Mouse (Mus musculus) gastrocnemius, adult 8-10 months (tissue): Measurements from ENCODE around the gene Wnt8b. TPM values are rescaled to one million over a fixed set of nuclear protein-coding genes. Genes with fewer than 3 reads are reported as not detected.
A peak's percentile ranks its signal among the peaks of the same experiment; 100 is the strongest.
"Not testable (repeated sequence)": the region's sequence is repeated elsewhere in the genome, so short reads cannot be mapped to it uniquely, and the experiment has no call there.

Source experiments
- DNase-seq, 2 experiments: peaks; one replicate each; pipeline ENCODE4 v3.0.0; 2022; ENCODE audit warnings: low spot score in 2 of 2
- total RNA-seq, 4 experiments: library from RNA; stranded (reverse); gene quantifications; 2 replicates each; pipeline ENCODE4 v1.2.4; 2022

The Wnt8b gene
- not detected for total RNA-seq

GRCm38 (mm10) chr19:44493128-44493527, at the start of gene Wnt8b:
Wnt8b (plus strand) TSS chr19:44493472.
- no peak for DNase-seq

DNA sequence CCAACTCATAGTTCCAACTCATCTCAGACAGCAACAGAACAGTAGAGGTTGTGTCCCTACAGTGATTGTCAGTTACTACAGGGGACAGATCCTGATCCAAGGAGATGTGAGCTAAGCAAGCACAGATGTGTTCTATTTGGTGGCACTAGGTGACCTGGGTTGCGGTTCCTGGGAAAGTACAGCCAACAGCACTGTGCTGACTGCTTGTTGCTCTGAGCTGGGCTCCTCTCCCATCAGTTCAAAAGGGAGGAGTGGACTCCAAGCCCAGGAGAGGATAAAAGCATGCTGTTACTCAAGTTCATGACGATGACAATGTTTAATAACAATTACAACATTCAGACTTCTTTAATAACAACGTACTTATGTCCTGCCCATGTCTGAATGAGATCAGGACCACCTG, 47.5 kb upstream of the Wnt8b start:
- no peak for DNase-seq

- no peak for DNase-seq
These were observed 45.3 kb upstream of the Wnt8b start for GRCm38 (mm10) chr19:44447927-44448326.

- no peak for DNase-seq
These were observed 38.4 kb upstream of the Wnt8b start for GRCm38 (mm10) chr19:44454862-44455261.

DNA sequence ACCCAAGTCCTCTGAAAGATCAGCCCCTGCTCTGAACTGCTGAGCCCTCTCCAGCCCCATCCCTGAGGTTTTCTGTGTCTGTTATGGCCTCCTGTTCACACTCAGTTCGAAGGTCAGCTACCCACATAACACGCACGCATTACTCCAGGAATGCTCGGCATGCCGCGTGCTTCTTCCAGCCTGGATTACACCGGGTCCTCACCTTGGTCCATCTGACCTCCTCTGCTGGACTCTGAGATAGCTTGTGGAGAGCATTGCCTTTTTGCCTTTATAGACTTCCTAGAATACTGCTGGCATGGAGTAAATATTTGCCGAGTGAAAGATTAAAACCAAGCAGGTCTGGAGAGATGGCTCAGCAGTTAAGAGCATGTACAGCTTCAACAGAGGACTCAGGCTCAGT, 37.9 kb upstream of the Wnt8b start:
- DNase-seq = no peak

GRCm38 (mm10) chr19:44457359-44458055, 35.8 kb upstream of the Wnt8b start:
- no peak for DNase-seq

- peak; percentile 59 to 69 for DNase-seq
These were observed 34.6 kb upstream of the Wnt8b start for GRCm38 (mm10) chr19:44458696-44459095.

DNA sequence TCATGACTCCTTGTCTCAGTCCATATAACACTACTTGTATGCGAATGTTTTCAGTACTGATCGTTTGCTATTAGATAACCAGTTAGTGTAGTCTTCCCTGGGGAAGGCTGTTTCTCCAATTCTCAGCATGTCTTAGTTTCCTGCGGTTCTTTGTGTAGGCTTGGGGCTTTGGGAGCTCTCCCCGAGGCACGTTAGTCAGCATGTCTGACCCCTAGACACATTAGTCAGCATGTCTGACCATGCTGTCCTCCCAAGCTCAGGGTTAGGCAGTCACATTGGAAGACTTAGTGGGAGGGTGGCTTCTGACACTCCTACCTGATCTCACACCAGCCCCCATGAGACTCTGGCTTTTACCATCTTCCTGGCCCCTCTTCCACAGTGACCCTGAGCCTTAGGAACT, 32.8 kb upstream of the Wnt8b start:
- DNase-seq = no peak

GRCm38 (mm10) chr19:44461500-44461899, 31.8 kb upstream of the Wnt8b start:
- DNase-seq = no peak

- no peak for DNase-seq
These were observed 31.1 kb upstream of the Wnt8b start for GRCm38 (mm10) chr19:44462141-44462540.

DNA sequence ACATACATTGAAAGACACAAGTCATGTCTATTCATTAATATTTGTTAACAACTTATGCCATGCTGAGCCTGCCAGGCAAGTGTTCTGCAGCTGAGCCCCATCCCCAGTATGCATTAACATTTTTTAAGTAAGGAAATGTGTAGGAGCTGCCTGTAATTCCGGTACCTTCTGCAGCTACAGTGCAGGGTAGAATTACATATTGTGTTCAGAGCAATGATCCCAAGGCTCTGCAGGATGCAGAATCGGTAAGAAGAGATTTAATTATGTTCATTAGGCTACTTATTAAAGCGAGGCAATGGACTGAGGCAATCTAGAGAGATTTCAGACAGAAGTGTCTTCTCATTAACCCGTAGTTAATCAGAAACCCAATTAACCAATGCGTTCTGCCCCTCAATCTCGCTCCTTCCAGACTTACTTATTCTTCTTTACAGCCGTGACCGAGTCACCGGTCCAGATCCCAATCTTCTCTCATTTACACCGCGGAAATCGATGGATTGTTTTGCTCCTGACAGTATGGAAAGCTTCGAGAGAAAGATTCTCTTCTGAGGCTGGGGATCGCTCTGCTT, 27.2 kb upstream of the Wnt8b start:
- DNase-seq = not testable (repeated sequence)

- DNase-seq = peak; percentile 85 to 89
These were observed 19.1 kb upstream of the Wnt8b start for GRCm38 (mm10) chr19:44474158-44474557.

GRCm38 (mm10) chr19:44475268-44475667, 18.0 kb upstream of the Wnt8b start:
- DNase-seq = no peak

DNA sequence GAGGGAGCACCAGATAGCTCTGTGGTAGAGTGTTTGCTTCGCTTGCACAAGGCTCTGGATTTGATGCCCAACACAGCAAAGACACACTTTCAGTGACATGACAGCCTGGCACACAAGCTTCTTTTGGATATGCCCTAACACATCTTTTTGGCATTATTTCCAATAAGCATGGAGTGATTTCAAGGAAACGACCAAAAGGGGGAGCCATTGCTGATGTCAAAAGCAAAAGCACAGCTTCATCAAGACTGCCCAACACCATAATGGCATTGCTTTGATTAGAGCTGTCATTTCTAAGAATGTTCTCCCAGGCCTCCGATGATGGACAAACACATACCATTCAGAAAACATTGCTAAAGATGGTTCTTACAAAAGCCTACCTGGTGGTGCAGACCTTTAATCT, 16.7 kb upstream of the Wnt8b start:
- DNase-seq = no peak

- DNase-seq = peak in 1 of 2 experiments; percentile 31
These were observed 6.0 kb upstream of the Wnt8b start for GRCm38 (mm10) chr19:44487266-44487665.

DNA sequence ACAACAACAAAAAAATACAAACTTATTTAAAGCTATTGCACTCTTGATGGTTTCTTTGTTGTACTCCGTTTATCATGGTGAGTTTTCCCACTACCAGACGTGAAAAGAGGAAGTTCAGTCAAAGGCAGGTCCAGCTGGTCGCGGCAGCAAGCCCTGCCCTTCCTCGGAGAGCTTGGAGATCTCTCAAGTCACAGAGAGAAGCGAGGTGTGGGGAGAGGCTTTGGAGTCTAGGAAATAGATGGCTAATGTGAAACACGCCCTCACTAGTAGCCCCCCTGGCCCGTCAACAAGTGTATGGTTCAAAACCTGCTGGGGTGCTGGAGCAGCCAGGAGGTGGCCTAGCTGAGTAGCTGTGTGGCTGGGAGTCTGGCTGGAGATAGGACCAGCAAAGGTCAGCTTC, 3.2 kb downstream of the Wnt8b start:
- DNase-seq = no peak

DNA sequence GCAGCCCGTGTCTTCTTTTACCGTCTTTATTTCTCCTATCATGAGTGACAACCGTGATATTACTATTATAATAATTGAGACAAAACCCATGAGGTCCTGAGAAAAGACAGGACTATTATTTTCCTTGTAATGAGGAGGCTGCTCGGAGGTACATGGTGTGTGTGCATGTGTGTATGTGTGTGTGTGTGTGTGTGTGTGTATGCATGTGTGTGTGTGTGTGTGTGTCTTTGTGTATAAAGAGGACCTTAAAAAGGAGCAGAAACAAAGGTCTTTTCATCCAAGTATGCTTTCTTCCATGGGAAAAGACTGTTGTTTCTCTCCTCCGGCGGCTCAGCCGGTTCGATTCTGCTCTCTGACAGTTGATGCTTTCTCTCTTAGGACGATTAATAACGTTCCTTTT, 3.7 kb downstream of the Wnt8b start:
- DNase-seq = no peak

- DNase-seq = no peak
These were observed 5.7 kb downstream of the Wnt8b start for GRCm38 (mm10) chr19:44498936-44499335.

DNA sequence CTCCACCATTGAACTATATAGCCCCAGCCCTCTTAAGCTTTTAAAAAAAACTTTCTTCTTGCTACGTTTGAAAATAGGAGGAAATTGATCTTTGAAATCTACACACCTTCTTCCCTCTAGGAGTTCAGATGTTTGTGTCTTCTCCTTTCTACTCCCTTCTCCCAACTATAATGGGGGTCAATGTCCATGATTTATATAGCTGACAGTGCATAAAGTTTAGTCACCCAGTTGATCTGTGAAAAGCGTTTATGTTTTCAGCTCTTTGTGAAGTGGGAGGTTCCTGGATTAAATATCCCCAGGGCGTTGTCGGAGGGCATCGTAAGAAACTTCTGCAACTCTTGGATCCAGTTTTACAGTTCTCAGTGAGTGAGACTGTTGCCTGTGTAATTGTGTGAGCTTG, 7.0 kb downstream of the Wnt8b start:
- DNase-seq = no peak

GRCm38 (mm10) chr19:44501925-44502324, 8.7 kb downstream of the Wnt8b start:
- DNase-seq = no peak

DNA sequence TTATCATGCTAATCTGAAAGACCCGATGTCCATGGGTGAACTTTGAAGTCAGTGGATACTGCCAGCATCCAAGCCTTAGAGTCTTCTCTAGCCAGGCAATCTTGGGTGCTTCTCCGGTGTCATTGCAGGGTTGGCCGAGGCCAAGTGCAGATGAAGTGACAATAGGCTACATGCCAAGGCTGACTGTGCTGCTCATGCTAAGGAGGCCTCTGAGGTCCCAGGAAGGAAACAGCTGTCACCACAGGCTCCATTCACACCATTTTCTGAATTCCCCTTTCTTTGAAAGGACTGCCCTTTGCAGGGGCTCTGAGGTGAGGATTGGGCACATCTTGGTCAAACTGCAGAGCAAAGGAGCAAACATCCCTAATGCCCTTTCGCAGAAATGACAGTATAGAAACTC, 9.5 kb downstream of the Wnt8b start:
- peak in 1 of 2 experiments; percentile 21 for DNase-seq

DNA sequence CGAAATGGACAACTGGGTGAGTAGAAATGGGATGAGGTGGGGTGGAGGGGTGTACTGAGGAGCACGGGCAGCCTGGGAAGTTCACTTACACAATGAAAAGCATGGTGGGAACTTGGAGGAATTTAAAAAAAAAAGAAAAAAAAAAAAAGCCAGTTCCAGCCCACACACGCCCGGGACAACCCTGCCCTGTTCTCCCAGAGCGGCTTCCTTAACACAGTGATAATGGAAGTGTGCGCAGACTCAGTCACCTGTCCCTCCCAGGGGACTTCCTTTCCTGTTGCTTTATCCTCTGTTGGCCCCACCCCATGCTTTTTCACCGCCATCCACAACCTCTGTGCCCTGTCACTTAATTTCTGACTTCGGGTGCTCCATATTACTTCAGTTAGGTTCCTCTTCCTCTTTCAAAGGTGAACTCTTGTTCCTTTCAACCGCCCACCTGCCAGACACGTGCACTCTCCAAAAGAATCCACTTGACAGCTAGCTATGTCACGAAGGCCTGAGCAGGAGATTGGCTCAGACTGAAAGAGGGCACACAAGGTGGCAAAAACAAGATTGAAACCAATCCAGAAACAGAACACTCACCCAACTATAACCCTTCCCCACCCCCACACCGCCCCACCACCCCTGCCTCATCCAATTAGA, 17.4 kb downstream of the Wnt8b start:
- DNase-seq = no peak
